Mouse (Mus musculus) bone marrow macrophage, adult 2 months (primary cell): ENCODE results near the gene Mybpc3. TPM values are rescaled to one million over a fixed set of nuclear protein-coding genes. Genes with fewer than 3 reads are reported as not detected.

Experiments
- H3K27ac ChIP-seq: 2 replicates; pipeline ENCODE4 v1.5.1; 2012; ENCODE audit warnings: low read depth, low read length; ENCODE audit not compliant: insufficient read depth
- H3K4me1 ChIP-seq: 2 replicates; pipeline ENCODE4 v1.6.1; 2012; ENCODE audit warnings: low read length; ENCODE audit not compliant: control insufficient read depth, insufficient read depth
- H3K4me3 ChIP-seq: 2 replicates; pipeline ENCODE4 v1.5.1; 2012; ENCODE audit warnings: mild to moderate bottlenecking, low read length, moderate library complexity; ENCODE audit not compliant: insufficient read depth
- CTCF ChIP-seq: IDR thresholded peaks from 2 replicates; pipeline ENCODE4 v1.5.1; 2012; ENCODE audit warnings: low read depth, mild to moderate bottlenecking, low read length, moderate library complexity
- POLR2A ChIP-seq: IDR thresholded peaks from 2 replicates; pipeline ENCODE4 v1.6.1; 2012; ENCODE audit warnings: mild to moderate bottlenecking, low read depth, low read length, borderline replicate concordance
- polyA plus RNA-seq: library from polyadenylated mRNA; stranded (reverse); fragments of >200 nt; gene quantifications from 2 replicates; pipeline ENCODE4 v1.2.4, GENCODE M21; 2012; ENCODE audit not compliant: missing spikeins, insufficient read depth, insufficient read length

Gene Mybpc3
- polyA plus RNA-seq, 1 experiment, result not detected

DNA sequence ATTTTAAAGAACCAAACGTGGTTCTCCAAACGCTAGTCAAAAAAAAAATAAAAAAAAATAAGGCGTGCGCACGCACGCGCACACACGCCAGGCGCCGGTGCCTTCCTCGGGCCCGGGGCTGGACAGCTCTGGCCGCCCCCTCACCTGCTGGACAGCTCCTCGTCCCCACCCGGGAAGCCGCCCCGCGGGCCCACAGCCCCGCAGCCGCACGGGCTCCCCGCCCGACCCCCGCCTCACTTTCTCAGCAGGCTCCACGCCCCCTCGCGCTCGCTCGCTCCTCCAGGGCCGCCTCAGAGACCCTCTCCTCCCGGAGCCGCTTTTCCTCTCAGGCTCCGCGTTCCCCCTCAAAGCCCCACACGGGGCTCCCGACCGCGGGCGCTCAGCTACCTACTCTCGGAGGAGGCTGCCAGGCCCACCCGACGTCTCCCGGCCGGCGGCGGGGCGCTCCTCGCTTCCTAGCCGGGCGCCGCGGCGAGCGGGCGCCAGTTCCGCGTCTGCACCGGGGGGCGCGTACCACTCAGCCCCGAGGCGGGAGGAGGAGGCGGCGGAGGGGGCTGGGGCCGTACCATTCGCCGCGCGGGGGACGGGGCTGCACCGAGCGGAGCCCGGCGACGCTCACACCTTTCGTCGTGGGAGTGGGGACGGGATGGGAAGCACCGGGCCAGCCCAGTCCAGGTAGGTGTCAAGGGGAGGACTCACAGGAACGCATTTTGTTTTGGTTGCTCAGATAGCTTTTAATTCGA, 64.6 kb downstream of the Mybpc3 start:
- Histone ChIP-seq H3K4me1 (peaks cover 26% of the 10 kb centered on the region), H3K27ac (peak overlapping the region; percentile 99), H3K4me3 (peak overlapping the region; percentile 82)
- TF ChIP-seq POLR2A (no peak), CTCF (no peak)

- peak overlapping the region; percentile 99 for H3K27ac ChIP-seq
- H3K4me3 ChIP-seq, result peak overlapping the region; percentile 82
- peaks cover 26% of the 10 kb centered on the region for H3K4me1 ChIP-seq
- TF ChIP-seq CTCF (no peak), POLR2A (no peak)
These were observed 65.2 kb downstream of the Mybpc3 start for GRCm38 (mm10) chr2:91183148-91183513.

DNA sequence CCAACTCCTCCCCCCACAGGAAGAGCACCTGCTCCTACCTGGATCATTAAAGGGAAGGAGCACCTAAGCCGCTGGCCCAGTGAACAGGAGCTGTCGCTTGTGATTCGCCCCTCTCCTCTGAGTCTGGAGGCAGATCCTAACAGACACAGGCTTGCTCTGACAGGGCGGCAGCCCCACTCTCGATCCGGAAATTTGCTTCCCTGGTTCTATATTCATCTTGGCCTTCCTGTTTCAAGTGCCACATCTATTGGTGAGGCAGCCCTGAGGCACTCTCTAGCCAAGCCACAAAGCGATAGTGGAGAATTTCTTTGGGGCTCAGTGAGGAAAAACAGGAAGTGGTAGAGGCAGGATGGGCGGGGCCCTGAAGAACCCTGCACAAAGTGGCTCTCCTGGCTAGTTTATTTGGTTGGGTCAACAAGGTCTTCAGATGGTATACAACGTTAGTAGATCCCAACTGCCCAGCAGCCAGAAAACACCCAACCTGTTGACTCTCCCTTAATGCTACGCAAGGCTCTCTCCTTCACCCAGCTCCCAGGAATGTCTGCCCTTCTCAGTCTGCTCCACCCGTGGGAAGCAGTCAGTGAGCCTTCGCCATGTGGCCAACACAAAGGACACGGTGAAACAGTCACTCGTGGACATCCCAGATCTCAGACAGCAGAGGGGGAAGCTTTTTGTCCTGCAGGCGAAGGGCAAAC, 65.9 kb downstream of the Mybpc3 start, which contains the start of gene Madd:
TSS of gene Madd (minus strand) at position 127 of the 695 bp plus-strand sequence.
- H3K27ac ChIP-seq, result peak within 1 kb of the TSS; percentile 99
- TF ChIP-seq CTCF (no peak), POLR2A (peak; percentile 65; the same call in 1 of the 2 replicates)
- peaks cover 26% of the 10 kb centered on the region for H3K4me1 ChIP-seq
- peak within 1 kb of the TSS; percentile 82 for H3K4me3 ChIP-seq

Other genes starting within 250 kb of the Mybpc3 start
- not detected in 2 replicates for gene C1qtnf4, start 232.3 kb upstream of the Mybpc3 start, polyA plus RNA-seq
- gene Kbtbd4, start 213.4 kb upstream of the Mybpc3 start, polyA plus RNA-seq, result 16.7 and 24.8 TPM in 2 replicates
- gene Ndufs3, start 213.3 kb upstream of the Mybpc3 start, polyA plus RNA-seq, result 84.0 and 102 TPM in 2 replicates
- 48.6 and 59.9 TPM in 2 replicates for gene Celf1, start 177.8 kb upstream of the Mybpc3 start, polyA plus RNA-seq
- gene Rapsn, start 82.5 kb upstream of the Mybpc3 start, polyA plus RNA-seq, result 9.3 and 10.3 TPM in 2 replicates
- 103 and 124 TPM in 2 replicates for gene Psmc3, start 64.1 kb upstream of the Mybpc3 start, polyA plus RNA-seq
- gene Slc39a13, start 47.7 kb upstream of the Mybpc3 start, polyA plus RNA-seq, result 47.0 and 55.1 TPM in 2 replicates
- 464 and 487 TPM in 2 replicates for gene Spi1, start 35.8 kb upstream of the Mybpc3 start, polyA plus RNA-seq
- 82.1 and 88.6 TPM in 2 replicates for gene Madd, start 65.7 kb downstream of the Mybpc3 start, polyA plus RNA-seq
- gene Nr1h3, start 84.7 kb downstream of the Mybpc3 start, polyA plus RNA-seq, result 12.7 and 15.9 TPM in 2 replicates
- 141 and 149 TPM in 2 replicates for gene Acp2, start 84.7 kb downstream of the Mybpc3 start, polyA plus RNA-seq
- 12.6 and 13.1 TPM in 2 replicates for gene Ddb2, start 118.8 kb downstream of the Mybpc3 start, polyA plus RNA-seq
- 0.64 and 1.3 TPM in 2 replicates for gene Pacsin3, start 137.8 kb downstream of the Mybpc3 start, polyA plus RNA-seq
- gene Arfgap2, start 146.8 kb downstream of the Mybpc3 start, polyA plus RNA-seq, result 52.3 TPM in 2 replicates